Mouse (Mus musculus) midbrain, postnatal 0 days (tissue): ENCODE measurements at regions not wholly inside any gene's neighbourhood (a gene's known extent, or its start where the extent isn't known, plus 50 kb on each side); places are given as distances from the start of the nearest gene placed in this dataset.

ENCODE experiments used
- ATAC-seq: fragments of 200-750 bp; cut with Nextera tagmentation; 2 replicates; pipeline ENCODE4 v1.8.0; 2017; ENCODE audit warnings: moderate number of reproducible peaks, mild to moderate bottlenecking, moderate TSS enrichment, moderate library complexity; ENCODE audit not compliant: low FRiP score
- DNase-seq: peaks from one replicate; pipeline ENCODE4 v3.0.0-alpha.2; 2015; ENCODE audit warnings: low spot score
- H3K27ac ChIP-seq: fragments of 300-500 bp; sonication (generic); 2 replicates; pipeline ENCODE4 v1.5.1; 2014; ENCODE audit warnings: low read depth, mild to moderate bottlenecking, low read length, mixed read lengths
- H3K27me3 ChIP-seq: fragments of 300-500 bp; sonication (generic); 2 replicates; pipeline ENCODE4 v1.6.1; 2014; ENCODE audit warnings: low read length, control low read depth, mixed read lengths; ENCODE audit not compliant: insufficient read depth
- H3K36me3 ChIP-seq: fragments of 300-500 bp; sonication (generic); 2 replicates; pipeline ENCODE4 v1.6.1; 2014; ENCODE audit warnings: low read length, control low read depth, mixed read lengths; ENCODE audit not compliant: insufficient read depth
- H3K4me1 ChIP-seq: fragments of 300-500 bp; sonication (generic); 2 replicates; pipeline ENCODE4 v1.6.1; 2014; ENCODE audit warnings: mild to moderate bottlenecking, control low read depth, antibody characterized with exemption, low read length, mixed read lengths; ENCODE audit not compliant: insufficient read depth
- H3K4me2 ChIP-seq: fragments of 300-500 bp; sonication (generic); 2 replicates; pipeline ENCODE4 v1.6.1; 2014; ENCODE audit warnings: low read depth, mild to moderate bottlenecking, low read length, mixed read lengths; ENCODE audit not compliant: poor library complexity, severe bottlenecking
- H3K4me3 ChIP-seq: fragments of 300-500 bp; sonication (generic); 2 replicates; pipeline ENCODE4 v1.5.1; 2014; ENCODE audit warnings: low read depth, mild to moderate bottlenecking, low read length, moderate library complexity
- H3K9ac ChIP-seq: fragments of 300-500 bp; sonication (generic); replicated peaks from 2 replicates; pipeline ENCODE4 v1.6.1; 2014; ENCODE audit warnings: mild to moderate bottlenecking, low read length, moderate library complexity, mixed read lengths; ENCODE audit not compliant: poor library complexity, severe bottlenecking
- H3K9me3 ChIP-seq: fragments of 300-500 bp; sonication (generic); 2 replicates; pipeline ENCODE4 v1.6.1; 2016; ENCODE audit warnings: low read length, control low read depth
- CTCF ChIP-seq: IDR thresholded peaks from 2 replicates; pipeline ENCODE4 v1.5.1; 2016; ENCODE audit warnings: antibody characterized with exemption, mild to moderate bottlenecking
- WGBS: fragments of 180-500 bp; shearing (Covaris S2); extraction: QIAGEN DNeasy Blood & Tissue Kit; methylation state at CpG from one replicate; pipeline ENCODE4 v1.1.7; 2014; 5-methylcytosine and 5-hydroxymethylcytosine counted together

DNA sequence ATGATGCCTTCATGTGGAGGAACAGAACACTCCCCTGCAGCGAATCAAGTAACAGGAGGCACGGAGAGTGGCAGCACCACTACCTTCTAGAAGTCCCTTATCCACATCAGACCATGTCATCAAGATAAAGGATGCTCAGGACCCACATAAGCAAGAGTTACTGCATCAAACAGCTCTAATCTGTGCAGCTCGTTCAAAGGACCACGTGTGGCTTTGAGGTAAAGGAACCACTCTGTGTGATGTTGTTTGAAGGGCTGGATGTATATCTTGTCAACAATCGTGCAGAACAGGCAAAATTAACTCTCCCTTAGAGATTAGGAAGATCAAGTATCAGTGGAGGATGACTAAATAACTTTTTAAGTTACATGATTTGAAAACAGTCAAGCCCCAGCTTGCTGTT, 68.8 kb upstream of the Cd44 start:
- DNase-seq: no peak
- H3K9ac ChIP-seq: no peak overlapping the region
- no peak overlapping the region for H3K27ac ChIP-seq
- H3K4me1 ChIP-seq: no peaks in the 10 kb centered on the region
- no peaks in the 10 kb centered on the region for H3K9me3 ChIP-seq
- H3K36me3 ChIP-seq: no peaks in the 10 kb centered on the region
- no peaks in the 10 kb centered on the region for H3K27me3 ChIP-seq
- ATAC-seq: no peak
- H3K4me2 ChIP-seq: no peak overlapping the region
- TF ChIP-seq CTCF: no peak
- 73% methylated on average over 5 of the region's 5 CpGs for WGBS
- H3K4me3 ChIP-seq: no peak overlapping the region

- H3K9me3 ChIP-seq: no peaks in the 10 kb centered on the region
- ATAC-seq (no peak), DNase-seq (no peak)
- no peaks in the 10 kb centered on the region for H3K36me3 ChIP-seq
- H3K4me3 ChIP-seq: no peak overlapping the region
- no peaks in the 10 kb centered on the region for H3K4me1 ChIP-seq
- H3K9ac ChIP-seq: no peak overlapping the region
- H3K27ac ChIP-seq: no peak overlapping the region
- 86% methylated on average over 7 of the region's 7 CpGs for WGBS
- no peaks in the 10 kb centered on the region for H3K27me3 ChIP-seq
- no peak overlapping the region for H3K4me2 ChIP-seq
- no peak for TF ChIP-seq CTCF
Measured at GRCm38 (mm10) chr2:102967950-102968722, 66.7 kb upstream of the Cd44 start.

- DNase-seq: no peak
- no peak overlapping the region for H3K4me2 ChIP-seq
- H3K4me3 ChIP-seq: no peak overlapping the region
- no peak for TF ChIP-seq CTCF
- no peaks in the 10 kb centered on the region for H3K9me3 ChIP-seq
- H3K9ac ChIP-seq: no peak overlapping the region
- H3K27me3 ChIP-seq: no peaks in the 10 kb centered on the region
- no peak overlapping the region for H3K27ac ChIP-seq
- no peaks in the 10 kb centered on the region for H3K4me1 ChIP-seq
- 90% methylated on average over 4 of the region's 4 CpGs for WGBS
- no peak for ATAC-seq
- no peaks in the 10 kb centered on the region for H3K36me3 ChIP-seq
Measured at GRCm38 (mm10) chr2:102967417-102967816, 66.0 kb upstream of the Cd44 start.

DNA sequence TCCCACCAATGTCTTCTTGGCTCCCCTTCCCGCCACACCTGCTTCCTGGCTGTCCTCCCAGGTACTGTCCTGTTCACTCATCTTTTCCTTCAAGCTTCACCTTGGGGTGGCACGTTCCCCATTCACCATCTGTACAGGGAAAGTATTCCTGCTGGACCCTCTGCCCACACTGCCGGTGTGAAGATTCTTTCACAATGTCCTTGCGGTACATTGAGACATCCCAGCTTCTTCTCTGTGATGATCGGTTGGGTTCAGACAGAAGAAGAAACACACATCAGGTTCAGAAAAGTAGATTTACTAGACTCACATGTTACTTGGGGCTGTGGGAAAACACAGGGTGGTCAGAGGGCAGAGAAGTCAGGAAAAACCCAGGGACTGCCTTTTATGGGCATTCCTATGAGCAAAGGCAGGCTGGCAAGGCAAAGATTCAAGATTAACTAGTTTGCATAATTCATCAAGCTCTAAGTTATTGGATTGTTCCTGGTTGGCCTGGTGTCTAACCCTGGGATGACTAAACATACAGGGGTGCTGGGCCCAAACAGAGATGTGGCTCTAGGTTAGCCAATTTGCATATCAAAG, 57.7 kb upstream of the Cd44 start:
- TF ChIP-seq CTCF: no peak
- H3K27ac ChIP-seq: no peak overlapping the region
- H3K4me1 ChIP-seq: no peaks in the 10 kb centered on the region
- H3K4me2 ChIP-seq: no peak overlapping the region
- H3K9me3 ChIP-seq: no peaks in the 10 kb centered on the region
- no peaks in the 10 kb centered on the region for H3K27me3 ChIP-seq
- WGBS: 96% methylated on average over 5 of the region's 5 CpGs
- DNase-seq: no peak
- H3K9ac ChIP-seq: no peak overlapping the region
- no peak overlapping the region for H3K4me3 ChIP-seq
- no peak for ATAC-seq
- H3K36me3 ChIP-seq: no peaks in the 10 kb centered on the region

DNA sequence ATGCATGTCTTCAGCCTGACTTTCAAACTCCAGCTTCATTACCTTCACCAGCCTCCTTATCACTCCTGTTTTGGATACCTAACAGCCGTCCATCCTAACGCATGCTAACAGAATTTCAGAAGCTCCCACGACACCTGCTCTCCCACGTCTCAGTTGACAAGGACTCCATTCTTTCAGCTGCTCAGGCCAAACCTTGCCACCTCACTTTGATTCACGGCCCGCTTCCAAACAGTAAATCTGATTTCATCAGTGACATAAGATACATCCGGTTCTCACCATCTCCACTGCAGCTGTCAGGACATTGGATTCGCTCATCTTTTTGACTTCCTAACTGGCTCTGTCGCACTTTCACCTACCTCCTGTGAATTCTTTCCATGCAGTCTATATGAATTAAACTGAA, 57.1 kb upstream of the Cd44 start:
- Histone ChIP-seq H3K4me1 (no peaks in the 10 kb centered on the region), H3K36me3 (no peaks in the 10 kb centered on the region), H3K9ac (no peak overlapping the region), H3K27ac (no peak overlapping the region), H3K27me3 (no peaks in the 10 kb centered on the region), H3K4me3 (no peak overlapping the region), H3K4me2 (no peak overlapping the region), H3K9me3 (no peaks in the 10 kb centered on the region)
- no peak for ATAC-seq
- no peak for TF ChIP-seq CTCF
- 92% methylated on average over 9 of the region's 9 CpGs for WGBS
- no peak for DNase-seq

DNA sequence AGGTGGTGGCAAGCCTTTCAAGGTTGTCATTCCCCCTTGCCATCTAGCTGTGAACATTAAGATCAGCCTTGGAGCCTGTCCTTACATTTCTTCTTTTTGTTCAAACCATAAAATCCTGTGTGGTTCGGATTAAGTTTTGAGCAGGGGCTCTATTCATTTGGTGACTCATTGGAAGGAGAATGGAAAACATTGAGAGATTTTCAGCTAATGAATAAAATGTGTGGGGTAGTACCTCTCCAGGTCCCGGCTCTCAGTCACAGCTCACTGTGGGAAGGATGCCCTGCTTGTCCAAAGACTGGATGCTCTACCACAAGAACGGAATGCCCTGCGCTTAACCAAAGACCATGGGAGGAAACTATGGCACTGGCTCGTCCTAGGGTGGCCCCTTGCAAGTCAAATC, 56.3 kb upstream of the Cd44 start:
- Histone ChIP-seq H3K9ac (no peak overlapping the region), H3K9me3 (no peaks in the 10 kb centered on the region), H3K36me3 (no peaks in the 10 kb centered on the region), H3K27ac (no peak overlapping the region), H3K4me1 (no peaks in the 10 kb centered on the region), H3K4me2 (no peak overlapping the region), H3K27me3 (no peaks in the 10 kb centered on the region), H3K4me3 (no peak overlapping the region)
- WGBS: 82% methylated on average over 5 of the region's 5 CpGs
- no peak for DNase-seq
- TF ChIP-seq CTCF: no peak
- no peak for ATAC-seq
